Mouse (Mus musculus): ENCODE results near the gene Pold1. TPM values are rescaled to one million over a fixed set of nuclear protein-coding genes. Genes with fewer than 3 reads are reported as not detected.

Gene Pold1
- polyA plus RNA-seq, 1 experiment from 2014 or later = 69.8 TPM

DNA sequence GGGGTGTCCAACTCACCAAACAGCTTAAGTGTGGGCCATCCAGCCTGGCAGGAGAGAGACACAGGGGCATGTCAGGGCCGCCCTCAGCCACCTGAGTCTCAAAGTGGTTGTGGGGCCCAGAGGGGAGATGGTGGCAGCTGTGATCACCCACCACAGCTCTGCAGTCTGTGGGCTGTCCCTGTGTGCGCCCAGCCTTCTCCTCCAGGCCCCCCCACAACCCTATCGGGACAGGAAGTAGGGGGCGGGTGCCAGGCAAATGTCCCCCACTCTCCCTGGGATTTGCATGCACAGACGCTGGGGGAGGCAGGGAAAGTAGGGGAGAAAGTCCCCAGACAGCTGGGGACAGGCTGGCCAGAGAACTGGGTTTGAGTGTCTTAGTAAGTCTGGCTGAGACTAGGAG is 17.4 kb downstream of the Pold1 start:
- Histone ChIP-seq H3K27me3 (replicated peaks) (no peaks in the 10 kb centered on the region; the same call in 1 of the 2 replicates), H3K36me3 (peaks cover 10% of the 10 kb centered on the region), H3K4me1 (no peaks in the 10 kb centered on the region; the same call in 1 of the 2 replicates), H3K27ac (no peak overlapping the region), H3K4me3 (replicated peaks) (no peak overlapping the region), H3K9ac (no peak overlapping the region), H3K4me2 (no peak overlapping the region), H3K9me3 (no peaks in the 10 kb centered on the region)
- WGBS = 38% methylated on average over 5 of the region's 5 CpGs
- ATAC-seq (ENCODE audit: insufficient read depth, low FRiP score, low read depth) = no peak

- Histone ChIP-seq H3K27ac (no peak overlapping the region), H3K4me1 (peaks cover under 1% of the 10 kb centered on the region; the same call in 1 of the 2 replicates), H3K4me2 (no peak overlapping the region), H3K4me3 (replicated peaks) (no peak overlapping the region), H3K36me3 (peaks cover 10% of the 10 kb centered on the region), H3K27me3 (replicated peaks) (no peaks in the 10 kb centered on the region; the same call in 1 of the 2 replicates), H3K9ac (no peak overlapping the region), H3K9me3 (no peaks in the 10 kb centered on the region)
- WGBS = 80% methylated on average over 3 of the region's 3 CpGs
- no peak for ATAC-seq (ENCODE audit: insufficient read depth, low FRiP score, low read depth)
Observed at GRCm38 (mm10) chr7:44530507-44530906, 18.1 kb downstream of the Pold1 start.

- Histone ChIP-seq H3K4me1 (peaks cover 10% of the 10 kb centered on the region), H3K9ac (no peak overlapping the region), H3K27ac (no peak overlapping the region), H3K4me2 (no peak overlapping the region), H3K27me3 (replicated peaks) (peaks cover 8% of the 10 kb centered on the region; the same call in 1 of the 2 replicates), H3K36me3 (peaks cover 10% of the 10 kb centered on the region), H3K9me3 (no peaks in the 10 kb centered on the region), H3K4me3 (replicated peaks) (no peak overlapping the region)
- 64% methylated on average over 5 of the region's 5 CpGs for WGBS
- no peak for ATAC-seq (ENCODE audit: insufficient read depth, low FRiP score, low read depth)
Observed at GRCm38 (mm10) chr7:44529518-44529917, 19.1 kb downstream of the Pold1 start.

DNA sequence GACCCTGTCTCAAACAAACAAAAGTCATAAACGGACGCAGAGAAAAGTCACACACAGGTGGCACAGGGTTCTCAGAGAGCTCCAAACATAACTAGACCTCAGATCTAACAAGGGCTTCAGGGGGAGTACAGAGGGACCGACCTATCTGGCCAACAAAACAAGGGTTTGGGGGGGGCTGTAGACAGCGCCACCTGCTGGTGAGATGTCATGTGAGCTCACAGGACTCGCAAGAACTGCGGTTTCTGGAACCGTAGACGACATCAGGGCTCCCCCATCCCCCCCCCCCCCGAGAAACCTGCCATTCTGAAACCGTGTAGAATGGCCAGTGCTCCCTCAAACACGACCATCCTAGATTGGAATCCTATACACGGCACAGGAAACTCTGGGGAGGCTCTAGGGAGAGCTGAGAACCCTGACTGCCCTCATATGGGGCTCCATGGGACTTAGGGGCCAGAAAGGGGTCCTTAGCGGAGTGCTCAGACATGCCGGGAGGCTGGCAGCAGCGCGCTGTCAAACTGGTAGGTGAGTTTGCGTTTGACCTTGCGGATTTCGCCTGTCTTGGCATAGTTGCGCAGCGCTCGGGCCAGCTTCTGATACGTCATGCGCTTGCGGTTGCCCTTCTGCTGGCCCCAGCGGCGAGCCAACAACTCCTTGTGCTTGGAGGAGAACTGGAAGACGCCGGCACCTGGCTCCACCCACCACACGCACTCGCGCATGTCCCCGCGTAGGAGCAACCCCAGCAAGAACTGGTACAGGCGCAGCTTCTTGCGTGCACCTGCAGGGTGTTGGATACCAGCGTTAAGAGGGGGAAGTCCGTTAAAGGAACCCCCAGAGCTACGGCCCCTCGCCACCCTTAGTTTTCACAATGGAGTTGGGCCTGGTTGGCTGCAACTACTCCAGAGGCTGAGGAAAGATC is 20.9 kb downstream of the Pold1 start:
- Histone ChIP-seq H3K9me3 (no peaks in the 10 kb centered on the region), H3K27me3 (replicated peaks) (peaks cover 20% of the 10 kb centered on the region; the same call in 1 of the 2 replicates), H3K36me3 (0 out of 2 replicates have a peak, but pooled peaks cover 1% of the 10 kb centered on the region), H3K4me3 (replicated peaks) (peak overlapping the region; percentile 36), H3K27ac (no peak overlapping the region), H3K4me2 (peak overlapping the region; percentile 69), H3K4me1 (peaks cover 11% of the 10 kb centered on the region), H3K9ac (peak overlapping the region; percentile 38; the same call in 1 of the 2 replicates)
- WGBS = 6% methylated on average over 40 of the region's 40 CpGs
- peak; percentile 38; the same call in 1 of the 2 replicates for ATAC-seq (ENCODE audit: insufficient read depth, low FRiP score, low read depth)

DNA sequence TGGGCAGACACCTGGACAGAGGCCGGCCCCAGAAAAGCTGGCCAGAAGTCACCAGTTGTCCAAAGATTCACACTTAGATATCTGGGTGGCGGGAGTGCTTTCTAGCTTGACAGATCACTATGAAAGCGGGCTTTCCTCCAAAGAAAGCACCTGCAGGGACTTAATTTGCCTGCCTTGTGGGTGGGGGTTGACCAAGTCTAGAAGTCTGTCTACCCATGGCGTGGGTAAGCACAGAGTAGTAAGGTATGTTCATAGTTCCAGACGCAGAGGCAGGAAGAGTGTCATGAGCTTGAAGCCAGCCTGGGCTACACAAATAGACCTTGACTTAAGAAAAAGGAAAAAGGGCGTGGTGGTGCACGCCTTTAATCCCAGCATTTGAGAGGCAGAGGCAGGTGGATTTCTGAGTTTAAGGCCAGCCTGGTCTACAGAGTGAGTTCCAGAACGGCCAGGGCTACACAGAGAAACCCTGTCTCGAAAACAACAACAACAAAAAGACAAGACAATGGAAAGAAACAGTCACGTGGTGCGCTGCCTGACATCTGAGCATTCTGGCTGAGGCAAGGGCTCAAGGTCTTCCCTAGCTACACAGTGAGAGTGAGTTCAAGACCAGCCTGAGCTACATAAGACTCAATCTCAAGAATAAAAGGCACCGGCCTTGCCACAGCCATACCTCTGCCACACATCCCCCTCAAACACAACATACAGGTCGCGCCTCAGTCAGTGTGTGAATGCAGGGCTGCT is 22.1 kb downstream of the Pold1 start:
- Histone ChIP-seq H3K4me3 (replicated peaks) (no peak overlapping the region), H3K4me1 (peaks cover 11% of the 10 kb centered on the region), H3K4me2 (no peak overlapping the region), H3K9me3 (no peaks in the 10 kb centered on the region), H3K36me3 (no peaks in the 10 kb centered on the region), H3K9ac (no peak overlapping the region), H3K27me3 (replicated peaks) (peaks cover 20% of the 10 kb centered on the region; the same call in 1 of the 2 replicates), H3K27ac (no peak overlapping the region)
- no peak for ATAC-seq (ENCODE audit: insufficient read depth, low FRiP score, low read depth)
- 87% methylated on average over 14 of the region's 14 CpGs for WGBS

DNA sequence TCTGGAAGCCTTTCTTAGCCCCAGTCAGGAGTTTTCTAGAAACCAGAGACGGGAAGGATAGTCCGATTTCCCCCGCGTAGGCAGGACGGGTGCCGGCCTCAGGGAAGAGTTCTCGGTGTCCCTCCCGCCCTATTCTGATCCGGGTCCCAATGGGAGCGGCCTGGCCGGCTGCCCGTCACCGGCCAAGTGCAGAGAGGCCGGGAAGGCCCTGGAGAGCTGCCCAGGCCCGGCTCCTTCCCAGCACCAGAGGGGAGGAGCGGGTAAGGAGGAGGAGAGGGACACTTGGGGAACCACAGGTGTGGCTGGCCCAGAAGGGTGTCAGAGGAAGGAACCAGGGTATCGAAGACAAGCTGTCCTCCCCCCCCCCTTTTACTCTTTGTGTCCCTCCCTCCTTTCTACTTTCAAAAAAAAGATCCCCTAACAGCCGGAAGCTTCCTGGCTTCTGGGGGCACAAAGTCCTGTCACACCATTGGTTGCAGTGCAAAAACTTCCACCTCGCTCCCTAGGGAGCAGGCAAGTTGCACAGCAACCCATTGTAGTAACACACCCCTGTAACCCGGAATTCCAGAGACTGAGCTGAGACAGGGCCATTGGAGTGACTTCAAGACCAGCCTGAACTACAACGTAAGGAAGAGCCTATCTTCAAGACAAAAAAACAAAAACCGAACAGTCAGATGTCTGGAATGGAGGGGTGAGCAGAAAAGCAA is 23.4 kb downstream of the Pold1 start:
- Histone ChIP-seq H3K4me3 (replicated peaks) (0 out of 2 replicates have a peak overlapping the region, but pooled peaks have one; percentile 5), H3K4me2 (peak overlapping the region; percentile 48), H3K27me3 (replicated peaks) (peaks cover 23% of the 10 kb centered on the region; the same call in 1 of the 2 replicates), H3K9me3 (no peaks in the 10 kb centered on the region), H3K36me3 (no peaks in the 10 kb centered on the region), H3K9ac (no peak overlapping the region), H3K4me1 (peaks cover 11% of the 10 kb centered on the region), H3K27ac (no peak overlapping the region)
- ATAC-seq (ENCODE audit: insufficient read depth, low FRiP score, low read depth) = no peak
- WGBS = 17% methylated on average over 21 of the region's 22 CpGs

- peaks cover 11% of the 10 kb centered on the region for H3K4me1 ChIP-seq
- peaks cover 23% of the 10 kb centered on the region; the same call in 1 of the 2 replicates for H3K27me3 ChIP-seq (replicated peaks)
- H3K27ac ChIP-seq = no peak within 1 kb of the TSS
- H3K9me3 ChIP-seq = no peaks in the 10 kb centered on the region
- H3K36me3 ChIP-seq = no peaks in the 10 kb centered on the region
- ATAC-seq (ENCODE audit: insufficient read depth, low FRiP score, low read depth) = no peak
- 0 out of 2 replicates have a peak within 1 kb of the TSS, but pooled peaks have one; percentile 5 for H3K4me3 ChIP-seq (replicated peaks)
- H3K9ac ChIP-seq = no peak within 1 kb of the TSS
- WGBS = 31% methylated on average over 12 of the region's 12 CpGs
- peak within 1 kb of the TSS; percentile 48 for H3K4me2 ChIP-seq
Observed at GRCm38 (mm10) chr7:44524502-44524901, 24.1 kb downstream of the Pold1 start, which contains the start of gene Mybpc2. Gene Mybpc2 (minus strand): TSS chr7:44524656.

GRCm38 (mm10) chr7:44523056-44523455 is 25.6 kb downstream of the Pold1 start:
- Histone ChIP-seq H3K4me1 (peaks cover 11% of the 10 kb centered on the region), H3K36me3 (no peaks in the 10 kb centered on the region), H3K27me3 (replicated peaks) (peaks cover 23% of the 10 kb centered on the region; the same call in 1 of the 2 replicates), H3K9ac (no peak overlapping the region), H3K4me2 (no peak overlapping the region), H3K27ac (no peak overlapping the region), H3K9me3 (no peaks in the 10 kb centered on the region), H3K4me3 (replicated peaks) (no peak overlapping the region)
- WGBS = 71% methylated on average over 2 of the region's 2 CpGs
- ATAC-seq (ENCODE audit: insufficient read depth, low FRiP score, low read depth) = no peak

GRCm38 (mm10) chr7:44521710-44522109 is 26.9 kb downstream of the Pold1 start:
- no peak for ATAC-seq (ENCODE audit: insufficient read depth, low FRiP score, low read depth)
- Histone ChIP-seq H3K27ac (no peak overlapping the region), H3K9ac (no peak overlapping the region), H3K27me3 (replicated peaks) (peaks cover 23% of the 10 kb centered on the region; the same call in 1 of the 2 replicates), H3K4me2 (peak overlapping the region; percentile 29), H3K36me3 (no peaks in the 10 kb centered on the region), H3K9me3 (no peaks in the 10 kb centered on the region), H3K4me1 (peaks cover 11% of the 10 kb centered on the region), H3K4me3 (replicated peaks) (no peak overlapping the region)
- WGBS = 4% methylated on average over 20 of the region's 20 CpGs

GRCm38 (mm10) chr7:44520990-44521389 is 27.7 kb downstream of the Pold1 start:
- H3K36me3 ChIP-seq = no peaks in the 10 kb centered on the region
- H3K4me3 ChIP-seq (replicated peaks) = no peak overlapping the region
- WGBS = 64% methylated on average over 3 of the region's 3 CpGs
- H3K9ac ChIP-seq = no peak overlapping the region
- H3K27ac ChIP-seq = no peak overlapping the region
- no peak for ATAC-seq (ENCODE audit: insufficient read depth, low FRiP score, low read depth)
- H3K27me3 ChIP-seq (replicated peaks) = peaks cover 23% of the 10 kb centered on the region; the same call in 1 of the 2 replicates
- H3K4me1 ChIP-seq = peaks cover 11% of the 10 kb centered on the region
- H3K9me3 ChIP-seq = no peaks in the 10 kb centered on the region
- no peak overlapping the region for H3K4me2 ChIP-seq

- Histone ChIP-seq H3K36me3 (no peaks in the 10 kb centered on the region), H3K4me1 (no peaks in the 10 kb centered on the region), H3K4me2 (no peak overlapping the region), H3K27ac (no peak overlapping the region), H3K9ac (no peak overlapping the region), H3K4me3 (replicated peaks) (no peak overlapping the region), H3K27me3 (replicated peaks) (peaks cover 14% of the 10 kb centered on the region; the same call in 1 of the 2 replicates), H3K9me3 (no peaks in the 10 kb centered on the region)
- WGBS = 64% methylated on average over 9 of the region's 9 CpGs
- no peak for ATAC-seq (ENCODE audit: insufficient read depth, low FRiP score, low read depth)
Observed at GRCm38 (mm10) chr7:44519240-44519913, 29.3 kb downstream of the Pold1 start.
